Mouse (Mus musculus): Measurements from ENCODE around the gene Hs6st3. TPM values are rescaled to one million over a fixed set of nuclear protein-coding genes. Genes with fewer than 3 reads are reported as not detected.

Gene Hs6st3
- total and polyA plus RNA-seq, 2 experiments from 2014 or later = 1.8 to 36.6 TPM

GRCm38 (mm10) chr14:119109776-119110218 lies 28.3 kb upstream of the Hs6st3 start:
- Histone ChIP-seq H3K9ac (replicated peaks; ENCODE audit: low read length, poor library complexity, severe bottlenecking) (no peak overlapping the region), H3K9me3 (ENCODE audit: low read length) (no peaks in the 10 kb centered on the region), H3K4me3 (ENCODE audit: low read depth, low read length) (no peak overlapping the region), H3K27ac (ENCODE audit: low read depth, low read length) (no peak overlapping the region), H3K4me1 (ENCODE audit: insufficient read depth, low read length) (no peaks in the 10 kb centered on the region), H3K27me3 (ENCODE audit: insufficient read depth, low read length) (no peaks in the 10 kb centered on the region), H3K4me2 (ENCODE audit: low read depth, low read length, poor library complexity, severe bottlenecking) (no peak overlapping the region), H3K36me3 (ENCODE audit: insufficient read depth, low read length) (no peaks in the 10 kb centered on the region)
- WGBS = 72% methylated on average over 3 of the region's 3 CpGs
- TF ChIP-seq CTCF (IDR thresholded peaks at IDR 0.05) = peak; percentile 68
- peak; percentile 51 for DNase-seq (ENCODE audit: low spot score)
- no peak; the same call in 1 of the 2 replicates for ATAC-seq (ENCODE audit: low FRiP score)

GRCm38 (mm10) chr14:119112558-119112957 lies 25.6 kb upstream of the Hs6st3 start:
- Histone ChIP-seq H3K27me3 (ENCODE audit: insufficient read depth, low read length) (no peaks in the 10 kb centered on the region), H3K4me1 (ENCODE audit: insufficient read depth, low read length) (no peaks in the 10 kb centered on the region), H3K27ac (ENCODE audit: low read depth, low read length) (no peak overlapping the region), H3K9ac (replicated peaks; ENCODE audit: low read length, poor library complexity, severe bottlenecking) (no peak overlapping the region), H3K36me3 (ENCODE audit: insufficient read depth, low read length) (no peaks in the 10 kb centered on the region), H3K4me3 (ENCODE audit: low read depth, low read length) (no peak overlapping the region), H3K9me3 (ENCODE audit: low read length) (0 out of 2 replicates have a peak, but pooled peaks cover 2% of the 10 kb centered on the region), H3K4me2 (ENCODE audit: low read depth, low read length, poor library complexity, severe bottlenecking) (no peak overlapping the region)
- DNase-seq (ENCODE audit: low spot score) = peak; percentile 50
- ATAC-seq (ENCODE audit: low FRiP score) = no peak
- peak; percentile 65 for TF ChIP-seq CTCF (IDR thresholded peaks at IDR 0.05)
- 75% methylated on average over 6 of the region's 6 CpGs for WGBS

GRCm38 (mm10) chr14:119123582-119123981 lies 14.6 kb upstream of the Hs6st3 start:
- Histone ChIP-seq H3K9ac (replicated peaks; ENCODE audit: low read length, poor library complexity, severe bottlenecking) (no peak overlapping the region), H3K4me2 (ENCODE audit: low read depth, low read length, poor library complexity, severe bottlenecking) (peak overlapping the region; percentile 53), H3K27ac (ENCODE audit: low read depth, low read length) (0 out of 2 replicates have a peak overlapping the region, but pooled peaks have one; percentile 38), H3K4me1 (ENCODE audit: insufficient read depth, low read length) (no peaks in the 10 kb centered on the region), H3K4me3 (ENCODE audit: low read depth, low read length) (peak overlapping the region; percentile 31), H3K9me3 (ENCODE audit: low read length) (no peaks in the 10 kb centered on the region), H3K36me3 (ENCODE audit: insufficient read depth, low read length) (no peaks in the 10 kb centered on the region), H3K27me3 (ENCODE audit: insufficient read depth, low read length) (no peaks in the 10 kb centered on the region)
- WGBS = 6% methylated on average over 12 of the region's 12 CpGs
- ATAC-seq (ENCODE audit: low FRiP score) (0 out of 2 replicates have a peak, but pooled peaks have one; percentile 13), DNase-seq (ENCODE audit: low spot score) (no peak)
- no peak for TF ChIP-seq CTCF (IDR thresholded peaks at IDR 0.05)

- Histone ChIP-seq H3K9ac (replicated peaks; ENCODE audit: low read length, poor library complexity, severe bottlenecking) (no peak overlapping the region), H3K27me3 (ENCODE audit: insufficient read depth, low read length) (no peaks in the 10 kb centered on the region), H3K4me3 (ENCODE audit: low read depth, low read length) (peak overlapping the region; percentile 31; the same call in 1 of the 2 replicates), H3K36me3 (ENCODE audit: insufficient read depth, low read length) (no peaks in the 10 kb centered on the region), H3K4me1 (ENCODE audit: insufficient read depth, low read length) (no peaks in the 10 kb centered on the region), H3K4me2 (ENCODE audit: low read depth, low read length, poor library complexity, severe bottlenecking) (peak overlapping the region; percentile 53), H3K9me3 (ENCODE audit: low read length) (no peaks in the 10 kb centered on the region), H3K27ac (ENCODE audit: low read depth, low read length) (no peak overlapping the region)
- peak; percentile 74 for ATAC-seq (ENCODE audit: low FRiP score)
- 22% methylated on average over 3 of the region's 3 CpGs for WGBS
- DNase-seq (ENCODE audit: low spot score) = peak; percentile 83
- peak; percentile 91 for TF ChIP-seq CTCF (IDR thresholded peaks at IDR 0.05)
These were observed 14.1 kb upstream of the Hs6st3 start for GRCm38 (mm10) chr14:119124061-119124460.

GRCm38 (mm10) chr14:119125840-119126239 lies 12.3 kb upstream of the Hs6st3 start:
- no peaks in the 10 kb centered on the region for H3K27me3 ChIP-seq (ENCODE audit: insufficient read depth, low read length)
- no peak for DNase-seq (ENCODE audit: low spot score)
- no peak for TF ChIP-seq CTCF (IDR thresholded peaks at IDR 0.05)
- no peaks in the 10 kb centered on the region for H3K36me3 ChIP-seq (ENCODE audit: insufficient read depth, low read length)
- H3K4me2 ChIP-seq (ENCODE audit: low read depth, low read length, poor library complexity, severe bottlenecking) = no peak overlapping the region
- no peak for ATAC-seq (ENCODE audit: low FRiP score)
- no peaks in the 10 kb centered on the region for H3K4me1 ChIP-seq (ENCODE audit: insufficient read depth, low read length)
- no peaks in the 10 kb centered on the region for H3K9me3 ChIP-seq (ENCODE audit: low read length)
- no peak overlapping the region for H3K4me3 ChIP-seq (ENCODE audit: low read depth, low read length)
- H3K27ac ChIP-seq (ENCODE audit: low read depth, low read length) = no peak overlapping the region
- no peak overlapping the region for H3K9ac ChIP-seq (replicated peaks; ENCODE audit: low read length, poor library complexity, severe bottlenecking)
- 32% methylated on average over 4 of the region's 4 CpGs for WGBS

- Histone ChIP-seq H3K4me3 (ENCODE audit: low read depth, low read length) (no peak overlapping the region), H3K4me2 (ENCODE audit: low read depth, low read length, poor library complexity, severe bottlenecking) (no peak overlapping the region), H3K27me3 (ENCODE audit: insufficient read depth, low read length) (no peaks in the 10 kb centered on the region), H3K36me3 (ENCODE audit: insufficient read depth, low read length) (no peaks in the 10 kb centered on the region), H3K27ac (ENCODE audit: low read depth, low read length) (no peak overlapping the region), H3K9me3 (ENCODE audit: low read length) (no peaks in the 10 kb centered on the region), H3K4me1 (ENCODE audit: insufficient read depth, low read length) (no peaks in the 10 kb centered on the region), H3K9ac (replicated peaks; ENCODE audit: low read length, poor library complexity, severe bottlenecking) (no peak overlapping the region)
- WGBS = 92% methylated on average over 2 of the region's 2 CpGs
- no peak for ATAC-seq (ENCODE audit: low FRiP score)
- TF ChIP-seq CTCF (IDR thresholded peaks at IDR 0.05) = no peak
- DNase-seq (ENCODE audit: low spot score) = no peak
These were observed 10.8 kb upstream of the Hs6st3 start for GRCm38 (mm10) chr14:119127330-119127729.
